Mouse (Mus musculus) liver, embryonic 14.5 days (tissue): ENCODE measurements at regions not wholly inside any gene's neighbourhood (a gene's known extent, or its start where the extent isn't known, plus 50 kb on each side); places are given as distances from the start of the nearest gene placed in this dataset.

ENCODE experiments used
- CTCF ChIP-seq: IDR thresholded peaks from 2 replicates; pipeline ENCODE4 v1.5.1; 2016; ENCODE audit warnings: antibody characterized with exemption, low read depth, control low read depth
- EP300 ChIP-seq: IDR thresholded peaks from 2 replicates; pipeline ENCODE4 v1.6.1; 2016; ENCODE audit warnings: antibody characterized with exemption, low read depth

DNA sequence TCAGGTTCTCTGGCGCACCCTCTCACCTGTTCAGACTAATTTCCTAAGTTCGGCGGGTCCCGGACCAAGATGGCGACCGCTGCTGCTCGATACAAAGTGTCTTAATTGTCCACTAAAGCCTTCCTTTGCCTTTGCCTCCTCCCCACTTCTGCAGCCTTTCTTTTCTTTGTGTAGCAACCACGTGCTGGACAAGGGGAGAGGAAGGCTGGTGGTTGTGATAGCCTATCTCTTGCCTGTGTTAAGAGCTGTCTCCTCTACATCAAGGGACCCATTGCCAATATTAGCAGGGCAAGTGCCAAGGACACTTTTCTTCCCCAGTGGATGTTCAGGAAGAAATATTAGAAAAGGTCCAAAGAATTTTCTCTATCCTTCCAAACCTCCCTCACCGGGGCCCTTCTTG is 69.8 kb upstream of the Fam180a start:
- TF ChIP-seq CTCF (no peak), EP300 (no peak)
